14 mouse cellular contexts compared by ENCODE assay signal in the genomic region with DNA sequence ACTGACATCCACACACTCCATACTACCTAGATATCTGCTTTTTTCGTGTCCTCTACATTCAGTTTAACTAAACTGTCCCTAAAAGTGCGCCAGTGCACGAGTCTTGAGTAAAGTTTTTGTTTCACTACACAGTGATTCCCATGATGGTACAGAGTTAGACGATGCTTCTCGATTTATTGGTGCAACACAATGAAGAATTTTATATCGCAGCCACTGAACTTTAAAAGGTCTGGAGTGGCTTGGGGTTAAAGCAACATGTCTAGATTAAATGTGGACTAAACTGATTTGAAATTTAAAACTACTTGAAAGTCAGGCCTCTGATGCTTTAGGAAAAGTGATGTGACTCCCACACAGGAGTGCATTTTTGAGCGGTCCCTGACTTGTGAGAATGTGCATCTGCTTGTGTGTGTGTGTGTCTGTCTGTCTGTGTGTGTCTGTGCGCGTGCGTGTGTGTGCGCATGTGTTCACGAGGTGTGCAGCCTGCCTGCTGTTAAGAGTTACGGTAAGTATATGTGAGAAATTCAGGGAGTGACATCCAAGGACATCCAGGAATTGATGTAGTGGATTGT.
"Had no signal": no experiment of that assay in that cellular context is flagged by ENCODE, and none has a peak within 500 bp of the region (broad histone marks: within the 10 kb centered on the region; RNA-seq: fewer than 3 reads in every experiment).

No protein-coding gene starts in this region.

- H3K9me3 ChIP-seq: neural tube, embryonic 15.5 days; stomach, embryonic 15.5 days had no signal

- H3K4me3 ChIP-seq: neural tube, embryonic 15.5 days; stomach, embryonic 15.5 days had no signal

- H3K27ac ChIP-seq: neural tube, embryonic 15.5 days; stomach, embryonic 15.5 days; stomach, postnatal 0 days had no signal

- H3K4me2 ChIP-seq: neural tube, embryonic 15.5 days; stomach, embryonic 15.5 days had no signal

- H3K4me1 ChIP-seq: neural tube, embryonic 15.5 days; stomach, embryonic 15.5 days had no signal

- H3K36me3 ChIP-seq: neural tube, embryonic 15.5 days; stomach, embryonic 15.5 days had no signal

- DNase-seq: right cerebral cortex, adult 18-20 months; right cerebral cortex, postnatal 14 days; right cerebral cortex, postnatal 25 days; right cerebral cortex, postnatal 4 days; spleen, adult 18-20 months; thymus, adult 18-20 months; thymus, adult 2 months; thymus, postnatal 14 days; thymus, postnatal 25 days; thymus, postnatal 36 days; thymus, postnatal 4 days had no signal

- H3K9ac ChIP-seq: neural tube, embryonic 15.5 days; stomach, embryonic 15.5 days had no signal

- H3K27me3 ChIP-seq: neural tube, embryonic 15.5 days; stomach, embryonic 15.5 days had no signal
